Mouse (Mus musculus): Measurements from ENCODE around the gene Pxdn. TPM values are rescaled to one million over a fixed set of nuclear protein-coding genes. Genes with fewer than 3 reads are reported as not detected.

Pxdn gene
- polyA plus RNA-seq, 1 experiment from 2014 or later = 117 TPM

DNA sequence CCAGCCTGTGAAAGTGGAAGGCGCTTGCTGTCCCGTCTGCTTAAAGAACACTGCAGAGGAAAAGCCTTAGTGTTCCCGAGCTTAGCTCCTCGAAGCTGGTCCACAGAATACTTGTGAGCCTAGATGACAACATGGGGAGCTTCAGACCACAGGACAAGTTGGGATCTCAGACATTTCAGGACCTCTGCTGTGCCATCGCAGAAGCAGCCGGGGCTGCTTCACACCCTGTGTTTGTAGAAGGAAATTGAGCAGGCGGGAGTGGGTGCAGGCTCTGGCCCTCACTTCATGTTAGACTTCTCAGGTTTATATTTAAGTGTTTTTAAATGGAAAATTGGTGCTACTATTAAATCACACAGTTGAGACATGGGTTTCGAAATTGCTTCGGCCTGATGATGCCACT is 78.1 kb downstream of the Pxdn start:
- ATAC-seq (ENCODE audit: insufficient number of reproducible peaks, insufficient read depth, low FRiP score, low read depth) = no peak
- peaks cover 61% of the 10 kb centered on the region for H3K36me3 ChIP-seq (ENCODE audit: control insufficient read depth, insufficient read depth, low read length)
- no peak overlapping the region for H3K27ac ChIP-seq (ENCODE audit: low read length)
- 93% methylated on average over 9 of the region's 9 CpGs for whole genome bisulfite sequencing
- no peak overlapping the region for H3K9ac ChIP-seq (replicated peaks; ENCODE audit: low read depth, low read length)
- no peak overlapping the region for H3K4me3 ChIP-seq (ENCODE audit: low read depth, low read length)
- no peaks in the 10 kb centered on the region for H3K27me3 ChIP-seq (ENCODE audit: control insufficient read depth, insufficient read depth, low read length)
- H3K9me3 ChIP-seq (ENCODE audit: control insufficient read depth, low read depth, low read length) = no peaks in the 10 kb centered on the region
- H3K4me1 ChIP-seq (ENCODE audit: control insufficient read depth, insufficient read depth, low read length) = no peaks in the 10 kb centered on the region
- H3K4me2 ChIP-seq (replicated peaks; ENCODE audit: low read depth, low read length) = no peak overlapping the region

DNA sequence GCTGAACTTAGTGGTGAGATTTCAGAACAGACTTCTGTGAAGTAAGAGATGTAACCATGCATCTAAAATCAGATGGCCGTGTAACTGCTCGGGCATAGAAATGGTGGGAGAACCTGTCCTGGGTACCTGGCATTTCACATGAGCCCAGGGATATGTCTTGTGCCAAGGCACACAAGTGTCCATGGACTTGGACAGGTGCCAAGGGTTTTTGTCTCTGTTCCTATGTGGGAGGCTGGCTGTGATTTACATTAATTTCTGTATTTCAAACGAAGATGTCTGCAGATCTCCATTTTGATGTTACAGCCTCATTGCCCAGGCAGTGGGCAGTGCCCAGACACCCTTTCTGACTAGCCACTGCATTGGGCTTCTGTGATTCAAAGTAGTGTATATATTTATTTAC is 79.7 kb downstream of the Pxdn start:
- 91% methylated on average over 3 of the region's 3 CpGs for WGBS
- no peak overlapping the region for H3K27ac ChIP-seq (ENCODE audit: low read length)
- no peak for ATAC-seq (ENCODE audit: insufficient number of reproducible peaks, insufficient read depth, low FRiP score, low read depth)
- no peaks in the 10 kb centered on the region for H3K27me3 ChIP-seq (ENCODE audit: control insufficient read depth, insufficient read depth, low read length)
- H3K9me3 ChIP-seq (ENCODE audit: control insufficient read depth, low read depth, low read length) = no peaks in the 10 kb centered on the region
- H3K4me1 ChIP-seq (ENCODE audit: control insufficient read depth, insufficient read depth, low read length) = no peaks in the 10 kb centered on the region
- H3K9ac ChIP-seq (replicated peaks; ENCODE audit: low read depth, low read length) = no peak overlapping the region
- peaks cover 50% of the 10 kb centered on the region for H3K36me3 ChIP-seq (ENCODE audit: control insufficient read depth, insufficient read depth, low read length)
- H3K4me3 ChIP-seq (ENCODE audit: low read depth, low read length) = no peak overlapping the region
- H3K4me2 ChIP-seq (replicated peaks; ENCODE audit: low read depth, low read length) = no peak overlapping the region

DNA sequence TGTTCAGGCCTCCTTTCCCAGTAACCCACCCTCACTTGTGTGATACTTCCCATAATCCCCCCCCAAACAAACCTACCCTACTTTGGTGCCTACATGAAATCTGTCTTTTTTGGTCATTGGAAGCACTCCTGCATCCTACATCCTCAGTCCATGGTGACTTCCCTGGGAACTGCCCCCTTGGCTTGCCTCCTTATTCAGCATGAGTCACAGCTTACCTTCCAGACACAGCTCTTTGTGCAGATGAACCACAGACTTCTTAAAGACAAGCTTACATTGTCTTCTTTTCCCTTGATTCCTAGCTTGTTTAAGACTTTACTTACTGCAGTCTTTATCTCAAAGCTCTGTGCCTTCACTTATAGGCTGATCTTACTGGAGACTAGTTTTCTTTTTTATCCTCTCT is 83.0 kb downstream of the Pxdn start:
- ATAC-seq (ENCODE audit: insufficient number of reproducible peaks, insufficient read depth, low FRiP score, low read depth) = no peak

DNA sequence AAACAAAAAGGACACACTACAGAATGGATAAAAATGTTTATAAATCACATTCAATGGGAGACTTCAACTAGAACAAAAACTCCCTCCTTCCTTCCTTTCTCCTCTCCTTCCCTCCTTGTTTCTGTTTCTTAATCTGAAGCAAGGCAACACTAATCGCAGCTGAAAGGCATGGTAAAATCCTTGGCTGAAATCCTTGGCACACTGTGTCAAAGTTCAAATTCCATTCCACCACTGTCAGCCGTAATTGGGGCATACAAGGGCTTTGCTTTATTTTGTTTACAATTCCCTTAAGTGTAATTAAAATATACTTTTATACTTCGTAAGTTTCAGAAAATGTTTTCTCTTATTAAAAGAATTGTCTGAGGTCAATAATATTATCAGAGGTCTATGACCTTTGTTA is 86.1 kb downstream of the Pxdn start:
- H3K27ac ChIP-seq (ENCODE audit: low read length) = no peak overlapping the region
- ATAC-seq (ENCODE audit: insufficient number of reproducible peaks, insufficient read depth, low FRiP score, low read depth) = no peak
- no peaks in the 10 kb centered on the region for H3K9me3 ChIP-seq (ENCODE audit: control insufficient read depth, low read depth, low read length)
- no peak overlapping the region for H3K4me2 ChIP-seq (replicated peaks; ENCODE audit: low read depth, low read length)
- H3K9ac ChIP-seq (replicated peaks; ENCODE audit: low read depth, low read length) = no peak overlapping the region
- H3K27me3 ChIP-seq (ENCODE audit: control insufficient read depth, insufficient read depth, low read length) = no peaks in the 10 kb centered on the region
- H3K36me3 ChIP-seq (ENCODE audit: control insufficient read depth, insufficient read depth, low read length) = peaks cover 7% of the 10 kb centered on the region
- H3K4me1 ChIP-seq (ENCODE audit: control insufficient read depth, insufficient read depth, low read length) = no peaks in the 10 kb centered on the region
- 34% methylated on average over 3 of the region's 3 CpGs for WGBS
- H3K4me3 ChIP-seq (ENCODE audit: low read depth, low read length) = no peak overlapping the region

More for the DNA sequence above, 83.0 kb downstream of the Pxdn start:
- Histone ChIP-seq H3K9ac (replicated peaks; ENCODE audit: low read depth, low read length) (no peak overlapping the region), H3K27me3 (ENCODE audit: control insufficient read depth, insufficient read depth, low read length) (no peaks in the 10 kb centered on the region), H3K27ac (ENCODE audit: low read length) (no peak overlapping the region), H3K36me3 (ENCODE audit: control insufficient read depth, insufficient read depth, low read length) (peaks cover 24% of the 10 kb centered on the region), H3K4me3 (ENCODE audit: low read depth, low read length) (no peak overlapping the region), H3K4me2 (replicated peaks; ENCODE audit: low read depth, low read length) (no peak overlapping the region), H3K9me3 (ENCODE audit: control insufficient read depth, low read depth, low read length) (no peaks in the 10 kb centered on the region), H3K4me1 (ENCODE audit: control insufficient read depth, insufficient read depth, low read length) (no peaks in the 10 kb centered on the region)

DNA sequence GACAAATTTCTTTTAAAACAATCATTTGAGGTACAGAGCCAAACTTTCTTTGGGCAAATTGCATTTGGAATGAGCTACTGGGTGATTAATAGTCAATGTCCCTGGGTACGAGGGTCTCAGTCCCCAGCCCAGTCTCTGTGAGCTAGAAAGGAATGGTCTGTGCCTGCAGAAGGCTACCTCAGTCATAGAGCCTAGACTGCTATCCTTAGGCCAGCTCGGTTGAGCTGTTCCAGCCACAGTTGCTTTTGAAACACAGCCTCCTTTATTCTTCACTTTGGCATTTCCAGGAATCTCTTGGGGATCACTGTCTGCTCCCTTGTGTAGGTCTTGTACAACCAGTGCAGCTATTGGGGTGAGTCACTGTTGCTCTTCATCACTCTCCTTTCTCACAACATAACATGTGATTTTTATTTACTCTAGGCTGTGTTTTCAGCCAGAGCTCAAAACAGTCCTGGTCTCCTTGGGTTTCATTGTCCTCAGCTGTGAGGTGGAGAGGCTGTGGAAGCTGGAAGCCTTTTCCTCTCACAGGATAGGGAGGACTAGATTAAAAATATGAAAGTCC is 86.9 kb downstream of the Pxdn start:
- H3K4me1 ChIP-seq (ENCODE audit: control insufficient read depth, insufficient read depth, low read length) = no peaks in the 10 kb centered on the region
- ATAC-seq (ENCODE audit: insufficient number of reproducible peaks, insufficient read depth, low FRiP score, low read depth) = no peak
- H3K4me3 ChIP-seq (ENCODE audit: low read depth, low read length) = no peak overlapping the region
- no peaks in the 10 kb centered on the region for H3K9me3 ChIP-seq (ENCODE audit: control insufficient read depth, low read depth, low read length)
- H3K36me3 ChIP-seq (ENCODE audit: control insufficient read depth, insufficient read depth, low read length) = peaks cover 2% of the 10 kb centered on the region; the same call in 1 of the 2 replicates
- H3K9ac ChIP-seq (replicated peaks; ENCODE audit: low read depth, low read length) = no peak overlapping the region
- H3K27ac ChIP-seq (ENCODE audit: low read length) = no peak overlapping the region
- H3K4me2 ChIP-seq (replicated peaks; ENCODE audit: low read depth, low read length) = no peak overlapping the region
- H3K27me3 ChIP-seq (ENCODE audit: control insufficient read depth, insufficient read depth, low read length) = no peaks in the 10 kb centered on the region
- 49% methylated on average over 2 of the region's 2 CpGs for WGBS

DNA sequence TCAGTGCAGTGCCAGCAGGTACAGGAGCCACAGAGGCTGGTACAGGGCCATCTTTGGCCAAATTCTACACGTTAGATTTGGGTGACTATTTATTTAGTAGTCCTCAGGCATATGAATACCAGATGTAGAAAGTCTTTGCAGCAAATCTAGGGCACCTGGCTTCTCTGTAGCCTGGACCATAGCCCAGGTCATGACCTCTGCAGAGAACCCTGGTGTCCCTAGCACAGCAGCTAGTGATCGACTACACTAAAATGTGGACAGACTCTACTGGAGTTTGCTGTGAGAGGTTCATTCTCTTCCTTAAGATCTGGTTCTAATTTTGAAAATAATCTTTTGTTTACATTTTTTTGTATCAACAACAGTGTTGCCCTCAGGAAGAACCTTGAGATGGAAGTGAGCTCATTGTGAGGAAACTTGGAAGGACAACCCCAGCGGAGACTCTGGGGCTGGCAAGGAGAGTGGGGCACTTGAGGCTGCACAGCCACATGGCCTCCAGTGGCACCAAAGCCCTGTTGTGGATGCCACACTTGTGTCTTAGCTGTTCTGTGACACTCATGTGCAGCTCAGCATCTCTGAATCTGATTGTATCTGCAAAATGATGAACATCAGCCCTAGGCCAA is 90.4 kb downstream of the Pxdn start:
- H3K27ac ChIP-seq (ENCODE audit: low read length) = no peak overlapping the region
- no peak overlapping the region for H3K4me3 ChIP-seq (ENCODE audit: low read depth, low read length)
- no peaks in the 10 kb centered on the region for H3K9me3 ChIP-seq (ENCODE audit: control insufficient read depth, low read depth, low read length)
- 71% methylated on average over 3 of the region's 3 CpGs for WGBS
- H3K27me3 ChIP-seq (ENCODE audit: control insufficient read depth, insufficient read depth, low read length) = no peaks in the 10 kb centered on the region
- no peak for ATAC-seq (ENCODE audit: insufficient number of reproducible peaks, insufficient read depth, low FRiP score, low read depth)
- no peaks in the 10 kb centered on the region for H3K36me3 ChIP-seq (ENCODE audit: control insufficient read depth, insufficient read depth, low read length)
- no peaks in the 10 kb centered on the region for H3K4me1 ChIP-seq (ENCODE audit: control insufficient read depth, insufficient read depth, low read length)
- no peak overlapping the region for H3K4me2 ChIP-seq (replicated peaks; ENCODE audit: low read depth, low read length)
- no peak overlapping the region for H3K9ac ChIP-seq (replicated peaks; ENCODE audit: low read depth, low read length)

DNA sequence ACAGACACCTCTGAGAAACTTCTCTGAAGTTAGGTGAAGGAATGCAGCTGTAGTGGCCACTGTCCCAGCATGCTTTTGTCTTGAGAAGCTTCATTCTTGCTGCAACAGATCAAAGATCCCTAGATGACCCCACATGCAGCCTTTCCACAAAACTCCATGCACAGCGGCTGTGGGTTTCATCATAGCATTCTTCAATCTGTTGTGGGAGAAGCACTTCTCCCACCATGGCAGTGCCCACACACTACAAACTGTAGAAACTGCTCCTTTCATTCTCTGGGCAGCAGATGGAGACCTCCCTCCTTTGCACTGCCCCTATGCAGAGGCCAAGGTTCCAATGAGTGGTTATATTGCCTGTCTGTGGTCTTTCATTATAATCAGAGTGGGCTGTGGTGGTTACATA is 91.7 kb downstream of the Pxdn start:
- no peak overlapping the region for H3K4me2 ChIP-seq (replicated peaks; ENCODE audit: low read depth, low read length)
- no peak overlapping the region for H3K4me3 ChIP-seq (ENCODE audit: low read depth, low read length)
- ATAC-seq (ENCODE audit: insufficient number of reproducible peaks, insufficient read depth, low FRiP score, low read depth) = no peak
- H3K9me3 ChIP-seq (ENCODE audit: control insufficient read depth, low read depth, low read length) = no peaks in the 10 kb centered on the region
- H3K9ac ChIP-seq (replicated peaks; ENCODE audit: low read depth, low read length) = no peak overlapping the region
- H3K27ac ChIP-seq (ENCODE audit: low read length) = no peak overlapping the region
- no peaks in the 10 kb centered on the region for H3K36me3 ChIP-seq (ENCODE audit: control insufficient read depth, insufficient read depth, low read length)
- no peaks in the 10 kb centered on the region for H3K4me1 ChIP-seq (ENCODE audit: control insufficient read depth, insufficient read depth, low read length)
- H3K27me3 ChIP-seq (ENCODE audit: control insufficient read depth, insufficient read depth, low read length) = no peaks in the 10 kb centered on the region
- 88% methylated on average over 1 of the region's 1 CpGs for WGBS

DNA sequence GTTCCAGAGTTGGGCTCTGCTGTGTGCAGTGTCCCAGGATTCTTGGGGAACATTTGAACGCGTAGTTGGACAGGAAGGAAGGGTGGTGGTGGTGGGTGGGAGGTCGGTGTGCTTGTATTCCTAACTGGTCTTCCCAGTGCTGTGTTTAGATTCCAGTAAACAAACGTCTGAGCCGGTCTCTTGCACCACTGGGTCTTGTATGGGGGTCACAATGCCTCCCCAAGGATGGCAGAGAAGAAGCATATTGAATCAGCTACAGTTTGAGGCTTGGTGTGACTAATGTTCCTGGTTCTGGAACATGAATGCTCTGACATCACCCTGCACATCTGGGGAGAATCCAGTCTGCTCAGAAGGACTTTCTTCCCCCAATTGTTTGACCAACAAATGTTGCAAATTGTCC is 93.2 kb downstream of the Pxdn start:
- H3K27me3 ChIP-seq (ENCODE audit: control insufficient read depth, insufficient read depth, low read length) = no peaks in the 10 kb centered on the region
- 45% methylated on average over 5 of the region's 5 CpGs for WGBS
- ATAC-seq (ENCODE audit: insufficient number of reproducible peaks, insufficient read depth, low FRiP score, low read depth) = no peak

DNA sequence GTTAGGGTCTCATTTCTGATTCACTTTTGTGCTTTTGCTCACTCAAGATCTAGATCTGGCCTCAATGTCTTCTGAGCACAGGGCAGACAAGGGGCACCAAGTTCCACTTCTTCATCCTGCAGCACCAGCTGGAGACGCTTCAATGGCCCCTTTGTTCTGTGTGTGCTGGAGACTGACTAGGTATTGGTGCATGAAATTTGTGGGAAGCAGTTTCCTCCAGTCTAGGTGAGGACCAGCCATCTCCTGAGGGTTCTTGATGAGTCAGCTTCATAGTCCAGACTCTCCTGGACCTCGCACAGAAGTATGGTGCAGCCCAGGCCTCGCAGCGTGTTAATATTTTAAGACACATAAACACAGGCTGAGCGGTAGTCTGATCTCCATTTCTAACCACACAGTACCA is 97.3 kb downstream of the Pxdn start:
- WGBS = 78% methylated on average over 5 of the region's 5 CpGs
- H3K4me2 ChIP-seq (replicated peaks; ENCODE audit: low read depth, low read length) = no peak overlapping the region
- no peak overlapping the region for H3K9ac ChIP-seq (replicated peaks; ENCODE audit: low read depth, low read length)
- H3K27ac ChIP-seq (ENCODE audit: low read length) = no peak overlapping the region
- no peak for ATAC-seq (ENCODE audit: insufficient number of reproducible peaks, insufficient read depth, low FRiP score, low read depth)
- H3K27me3 ChIP-seq (ENCODE audit: control insufficient read depth, insufficient read depth, low read length) = no peaks in the 10 kb centered on the region
- no peaks in the 10 kb centered on the region for H3K36me3 ChIP-seq (ENCODE audit: control insufficient read depth, insufficient read depth, low read length)
- H3K9me3 ChIP-seq (ENCODE audit: control insufficient read depth, low read depth, low read length) = no peaks in the 10 kb centered on the region
- no peak overlapping the region for H3K4me3 ChIP-seq (ENCODE audit: low read depth, low read length)
- 0 out of 2 replicates have a peak, but pooled peaks cover 2% of the 10 kb centered on the region for H3K4me1 ChIP-seq (ENCODE audit: control insufficient read depth, insufficient read depth, low read length)

More for the DNA sequence above, 93.2 kb downstream of the Pxdn start:
- no peak overlapping the region for H3K4me2 ChIP-seq (replicated peaks; ENCODE audit: low read depth, low read length)
- H3K4me3 ChIP-seq (ENCODE audit: low read depth, low read length) = no peak overlapping the region
- H3K9ac ChIP-seq (replicated peaks; ENCODE audit: low read depth, low read length) = no peak overlapping the region
- H3K27ac ChIP-seq (ENCODE audit: low read length) = no peak overlapping the region
- H3K9me3 ChIP-seq (ENCODE audit: control insufficient read depth, low read depth, low read length) = no peaks in the 10 kb centered on the region
- H3K4me1 ChIP-seq (ENCODE audit: control insufficient read depth, insufficient read depth, low read length) = no peaks in the 10 kb centered on the region
- no peaks in the 10 kb centered on the region for H3K36me3 ChIP-seq (ENCODE audit: control insufficient read depth, insufficient read depth, low read length)
